Mouse (Mus musculus): Measurements from ENCODE around the gene Fgfr2.

The Fgfr2 gene

GRCm38 (mm10) chr7:130219844-130220243 is 2903.3 kb downstream of the Fgfr2 start:
- no peak for DNase-seq

GRCm38 (mm10) chr7:130216272-130216671 is 2906.9 kb downstream of the Fgfr2 start:
- DNase-seq = no peak

- peak; percentile 60 for DNase-seq
Measured at GRCm38 (mm10) chr7:130215348-130216252, 2907.6 kb downstream of the Fgfr2 start.

- DNase-seq = no peak
Measured at GRCm38 (mm10) chr7:130213156-130213555, 2910.0 kb downstream of the Fgfr2 start.

- no peak for DNase-seq
Measured at GRCm38 (mm10) chr7:130211411-130211810, 2911.7 kb downstream of the Fgfr2 start.

- no peak for DNase-seq
Measured at GRCm38 (mm10) chr7:130208601-130209000, 2914.5 kb downstream of the Fgfr2 start.

- DNase-seq = no peak
Measured at GRCm38 (mm10) chr7:130206181-130206582, 2917.0 kb downstream of the Fgfr2 start.

GRCm38 (mm10) chr7:130205140-130205539 is 2918.0 kb downstream of the Fgfr2 start:
- DNase-seq = no peak

GRCm38 (mm10) chr7:130201020-130201419 is 2922.1 kb downstream of the Fgfr2 start:
- no peak for DNase-seq

GRCm38 (mm10) chr7:130199951-130200350 is 2923.2 kb downstream of the Fgfr2 start:
- DNase-seq = no peak

GRCm38 (mm10) chr7:130199317-130199716 is 2923.8 kb downstream of the Fgfr2 start:
- no peak for DNase-seq

- DNase-seq = no peak
Measured at GRCm38 (mm10) chr7:130195081-130195480, 2928.1 kb downstream of the Fgfr2 start.

GRCm38 (mm10) chr7:130190329-130190975 is 2932.7 kb downstream of the Fgfr2 start:
- DNase-seq = no peak

GRCm38 (mm10) chr7:130189901-130190300 is 2933.2 kb downstream of the Fgfr2 start:
- DNase-seq = no peak

GRCm38 (mm10) chr7:130188108-130188507 is 2935.0 kb downstream of the Fgfr2 start:
- DNase-seq = no peak

- no peak for DNase-seq
Measured at GRCm38 (mm10) chr7:130184864-130185263, 2938.3 kb downstream of the Fgfr2 start.

- DNase-seq = no peak
Measured at GRCm38 (mm10) chr7:130183960-130184359, 2939.2 kb downstream of the Fgfr2 start.

- no peak for DNase-seq
Measured at GRCm38 (mm10) chr7:130182551-130182950, 2940.6 kb downstream of the Fgfr2 start.

GRCm38 (mm10) chr7:130178991-130179390 is 2944.2 kb downstream of the Fgfr2 start:
- no peak for DNase-seq

GRCm38 (mm10) chr7:130177009-130177408 is 2946.1 kb downstream of the Fgfr2 start:
- no peak for DNase-seq

GRCm38 (mm10) chr7:130174525-130174924 is 2948.6 kb downstream of the Fgfr2 start:
- DNase-seq = peak; percentile 14

- no peak for DNase-seq
Measured at GRCm38 (mm10) chr7:130173914-130174313, 2949.2 kb downstream of the Fgfr2 start.

GRCm38 (mm10) chr7:130170144-130170543 is 2953.0 kb downstream of the Fgfr2 start:
- DNase-seq = no peak

GRCm38 (mm10) chr7:130168296-130168695 is 2954.9 kb downstream of the Fgfr2 start:
- no peak for DNase-seq

Data from right cerebral cortex, adult 18-20 months (tissue).